Comparison of ENCODE assay signal across 8 mouse cellular contexts in the genomic region with DNA sequence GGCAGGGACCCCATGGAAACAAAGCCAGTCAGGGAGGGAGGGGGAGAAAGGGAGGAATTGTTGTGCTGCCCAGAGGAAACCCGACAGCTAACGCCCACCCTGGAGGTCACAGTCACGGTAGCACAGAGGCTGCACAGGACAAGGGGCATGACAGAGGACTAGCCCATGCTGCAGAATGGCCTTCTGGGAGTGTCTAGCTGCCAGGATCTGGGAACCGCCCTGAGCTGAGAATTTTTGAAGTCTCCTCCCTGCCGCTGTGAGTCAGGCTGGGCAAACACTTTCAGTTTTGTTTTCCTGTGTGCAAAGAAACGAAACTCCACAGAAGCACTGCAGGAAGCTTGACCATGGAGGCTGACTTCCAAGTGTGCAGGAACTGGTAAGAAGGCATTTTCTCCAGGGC. TPM values are rescaled to one million over a fixed set of nuclear protein-coding genes. Genes with fewer than 3 reads are reported as not detected.
DNase-seq lines count a peak whose midpoint lies in the region; ATAC-seq and TF ChIP-seq lines count a peak whose summit lies in the region.

A gene (plus strand): TSS at position 296 of the 400 bp plus-strand sequence.

- no peaks in the 10 kb centered on the region for H3K4me1 ChIP-seq in intestine, embryonic 14.5 days (replicated peaks; ENCODE audit: control insufficient read depth, insufficient read depth, low read length)
- peaks cover 15% of the 10 kb centered on the region for H3K4me1 ChIP-seq in lung, adult 2 months (ENCODE audit: control insufficient read depth, insufficient read depth, low read length)
- no peaks in the 10 kb centered on the region for H3K4me1 ChIP-seq in forebrain, embryonic 15.5 days

- WGBS in intestine, embryonic 14.5 days: 16% methylated on average over 6 of the region's 6 CpGs
- WGBS in lung, adult 2 months: under 1% methylated on average over 6 of the region's 6 CpGs
- WGBS in forebrain, embryonic 15.5 days: 29% methylated on average over 6 of the region's 6 CpGs

- H3K9me3 ChIP-seq in intestine, embryonic 14.5 days (ENCODE audit: control insufficient read depth, low read length): no peaks in the 10 kb centered on the region
- H3K9me3 ChIP-seq in forebrain, embryonic 15.5 days: no peaks in the 10 kb centered on the region

- H3K27me3 ChIP-seq in intestine, embryonic 14.5 days (replicated peaks; ENCODE audit: control insufficient read depth, insufficient read depth, low read length): no peaks in the 10 kb centered on the region
- H3K27me3 ChIP-seq in forebrain, embryonic 15.5 days: no peaks in the 10 kb centered on the region

- peak; percentile 66; the same call in 1 of the 2 replicates for TF ChIP-seq POLR2A in lung, adult 2 months (IDR thresholded peaks at IDR 0.05; ENCODE audit: borderline replicate concordance, extremely low read depth, low read depth, low read length)

- no peak within 1 kb of the TSS for H3K27ac ChIP-seq in intestine, embryonic 14.5 days (ENCODE audit: low read depth)
- H3K27ac ChIP-seq in forebrain, embryonic 15.5 days (replicated peaks): no peak within 1 kb of the TSS

- no peak for TF ChIP-seq CTCF in lung, adult 2 months (IDR thresholded peaks at IDR 0.05; ENCODE audit: insufficient read depth, low read length)

- no peak within 1 kb of the TSS for H3K9ac ChIP-seq in intestine, embryonic 14.5 days (ENCODE audit: low read length)
- H3K9ac ChIP-seq in forebrain, embryonic 15.5 days (replicated peaks): no peak within 1 kb of the TSS

- peak; percentile 51 for DNase-seq in layer of hippocampus, adult 9-11 months
- DNase-seq in layer of hippocampus, postnatal 25 days (ENCODE audit: extremely low spot score in 1 of 2, low spot score in 1 of 2): no peak
- peak; percentile 71 for DNase-seq in adrenal gland, adult 8-10 months
- DNase-seq in gastrocnemius, postnatal 36 days: peak; percentile 50 to 59
- peak; percentile 57 for DNase-seq in intestine, embryonic 14.5 days (ENCODE audit: low spot score)
- peak; percentile 56 for DNase-seq in lung, adult 2 months
- peak; percentile 23 for DNase-seq in retina, postnatal 1 day

- peak within 1 kb of the TSS; percentile 28 for H3K4me2 ChIP-seq in intestine, embryonic 14.5 days (ENCODE audit: low read length)
- no peak within 1 kb of the TSS for H3K4me2 ChIP-seq in forebrain, embryonic 15.5 days (replicated peaks)

- H3K4me3 ChIP-seq in intestine, embryonic 14.5 days (ENCODE audit: low read depth, low read length): peak within 1 kb of the TSS; percentile 6; the same call in 1 of the 2 replicates
- H3K4me3 ChIP-seq in lung, adult 2 months (replicated peaks; ENCODE audit: extremely low read depth, low read depth, low read length): peak within 1 kb of the TSS; percentile 79
- no peak within 1 kb of the TSS for H3K4me3 ChIP-seq in forebrain, embryonic 15.5 days

- ATAC-seq in intestine, embryonic 14.5 days (replicated peaks; ENCODE audit: low FRiP score, low TSS enrichment, low read depth): peak; percentile 62; the same call in 1 of the 2 replicates
- no peak for ATAC-seq in forebrain, embryonic 15.5 days (replicated peaks)

- H3K36me3 ChIP-seq in intestine, embryonic 14.5 days (ENCODE audit: control insufficient read depth, insufficient read depth, low read length): no peaks in the 10 kb centered on the region
- no peaks in the 10 kb centered on the region for H3K36me3 ChIP-seq in forebrain, embryonic 15.5 days

- intact Hi-C loops in gastrocnemius, postnatal 36 days (cut with DNase I): no loop called here

RNA-seq across cellular contexts. Expression of the gene that starts here (rescaled TPM):
- 1 to 10 TPM; 2.4 to 3.3 TPM for total RNA-seq in layer of hippocampus, postnatal 25 days (2021)
- 10 to 100 TPM; 20.7 to 26.4 (median 25.5) TPM for total RNA-seq in adrenal gland, adult 8-10 months (2022)
- 1 to 10 TPM; 3.5 to 6.9 TPM for total RNA-seq in gastrocnemius, postnatal 36 days (2021)
- 3.0 and 3.4 TPM in 2 replicates for polyA plus RNA-seq in intestine, embryonic 14.5 days (2014; fragmentation: Nextera tagmentation; extraction: Ambion mirVana)
- polyA plus RNA-seq in lung, adult 2 months (2012; rRNA removed): 28.2 and 55.3 TPM in 2 replicates
- 0.80 and 1.9 TPM in 2 replicates for polyA plus RNA-seq in forebrain, embryonic 15.5 days (2015; fragmentation: Nextera tagmentation; extraction: Ambion mirVana)

Comparison
In these comparisons a context has a peak if more than half of its experiments do, and no peak if none do; other contexts are left out.
1. DNase-seq: peak in layer of hippocampus, adult 9-11 months (single experiment), adrenal gland, adult 8-10 months (single experiment), gastrocnemius, postnatal 36 days (2 of 2), intestine, embryonic 14.5 days (single experiment), lung, adult 2 months (single experiment) and retina, postnatal 1 day (single experiment); none in layer of hippocampus, postnatal 25 days (0 of 2).